Mouse (Mus musculus) midbrain, embryonic 11.5 days (tissue): ENCODE measurements around the gene Ccdc89. TPM values are rescaled to one million over a fixed set of nuclear protein-coding genes. Genes with fewer than 3 reads are reported as not detected.

Source experiments
- ATAC-seq: fragments of 200-750 bp; cut with Nextera tagmentation; 2 replicates; pipeline ENCODE4 v1.8.0; 2017; ENCODE audit warnings: moderate TSS enrichment, moderate library complexity; ENCODE audit not compliant: low FRiP score
- DNase-seq: peaks from one replicate; pipeline ENCODE4 v3.0.0; 2015; ENCODE audit warnings: low spot score; ENCODE audit errors: missing footprints
- H3K27ac ChIP-seq: fragments of 300-500 bp; sonication (generic); 2 replicates; pipeline ENCODE4 v1.5.1; 2014; ENCODE audit warnings: low read depth, low read length
- H3K27me3 ChIP-seq: fragments of 300-500 bp; sonication (generic); 2 replicates; pipeline ENCODE4 v1.6.1; 2014; ENCODE audit warnings: mild to moderate bottlenecking, low read length, moderate library complexity, mixed read lengths; ENCODE audit not compliant: control insufficient read depth, insufficient read depth
- H3K36me3 ChIP-seq: fragments of 300-500 bp; sonication (generic); 2 replicates; pipeline ENCODE4 v1.6.1; 2014; ENCODE audit warnings: mild to moderate bottlenecking, low read length, moderate library complexity, mixed read lengths; ENCODE audit not compliant: control insufficient read depth, insufficient read depth
- H3K4me1 ChIP-seq: fragments of 300-500 bp; sonication (generic); 2 replicates; pipeline ENCODE4 v1.6.1; 2014; ENCODE audit warnings: low read length; ENCODE audit not compliant: control insufficient read depth, insufficient read depth
- H3K4me2 ChIP-seq: fragments of 300-500 bp; sonication (generic); 2 replicates; pipeline ENCODE4 v1.6.1; 2014; ENCODE audit warnings: mild to moderate bottlenecking, moderate library complexity
- H3K4me3 ChIP-seq: fragments of 300-500 bp; sonication (generic); 2 replicates; pipeline ENCODE4 v1.5.1; 2014; ENCODE audit warnings: low read depth, low read length
- H3K9ac ChIP-seq: fragments of 300-500 bp; sonication (generic); 2 replicates; pipeline ENCODE4 v1.6.1; 2014; ENCODE audit warnings: low read length
- H3K9me3 ChIP-seq: fragments of 300-500 bp; sonication (generic); 2 replicates; pipeline ENCODE4 v1.6.1; 2016; ENCODE audit warnings: low read length; ENCODE audit not compliant: control insufficient read depth
- WGBS: fragments of 180-500 bp; shearing (Covaris S2); extraction: QIAGEN DNeasy Blood & Tissue Kit; methylation state at CpG from one replicate; pipeline ENCODE4 v1.1.7; 2014; 5-methylcytosine and 5-hydroxymethylcytosine counted together
- polyA plus RNA-seq: library from polyadenylated mRNA; unstranded; fragments of >200 nt; fragmentation: Nextera tagmentation; extraction: Ambion mirVana; gene quantifications from 2 replicates; pipeline ENCODE4 v1.2.1, GENCODE M21; 2014

Ccdc89 gene
- 3.6 and 3.9 TPM in 2 replicates for polyA plus RNA-seq

DNA sequence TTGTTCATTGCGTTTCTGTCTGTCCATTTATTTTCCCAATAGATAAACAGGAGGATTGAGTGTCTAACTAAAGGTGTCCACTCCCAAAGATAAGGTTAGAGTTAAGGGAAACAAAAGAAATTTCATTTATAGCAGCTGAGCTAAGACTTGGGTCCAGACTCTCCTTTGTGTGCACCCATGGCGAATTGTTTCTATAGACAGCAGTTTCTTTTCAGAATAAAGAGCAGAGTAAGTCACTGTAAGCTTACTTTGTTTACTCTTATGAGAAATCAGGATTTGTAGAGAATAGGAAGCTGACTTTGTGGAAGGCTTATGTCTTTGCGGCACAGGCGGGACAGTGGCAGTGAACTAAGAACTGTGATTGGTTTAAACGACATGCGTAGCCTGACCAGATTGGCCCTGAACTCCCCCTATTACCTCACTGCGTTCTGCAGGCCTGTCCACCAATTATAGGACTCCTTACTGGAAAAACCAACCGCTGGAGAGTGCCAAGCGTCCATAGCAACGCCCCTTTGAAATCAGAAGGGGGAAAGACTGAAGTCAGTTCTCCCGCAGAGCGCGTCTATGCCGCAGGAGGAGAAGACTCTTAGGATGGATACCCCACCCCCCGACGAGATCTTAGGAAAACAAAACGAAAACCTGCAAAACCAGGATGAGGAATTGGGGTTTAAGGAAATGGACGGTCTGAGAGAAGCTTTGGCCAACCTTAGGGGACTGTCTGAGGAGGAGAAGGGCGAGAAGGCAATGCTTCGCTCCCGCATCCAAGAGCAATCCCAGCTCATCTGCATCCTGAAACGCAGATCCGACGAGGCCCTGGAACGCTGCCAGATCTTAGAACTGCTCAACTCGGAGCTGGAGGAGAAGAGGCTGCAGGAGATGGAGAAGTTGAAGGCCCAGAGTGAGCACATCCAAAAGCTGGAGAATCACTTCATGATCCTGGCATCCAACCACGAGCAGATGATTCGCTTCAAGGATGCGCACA, at the start of gene Ccdc89:
Gene Ccdc89, plus strand, starts transcription at position 558 of the 982 bp plus-strand sequence.
- H3K27me3 ChIP-seq: no peaks in the 10 kb centered on the region
- WGBS: 24% methylated on average over 29 of the region's 29 CpGs
- no peaks in the 10 kb centered on the region for H3K36me3 ChIP-seq
- H3K9me3 ChIP-seq: no peaks in the 10 kb centered on the region
- H3K27ac ChIP-seq: no peak within 1 kb of the TSS
- peak within 1 kb of the TSS; percentile 35 for H3K4me3 ChIP-seq
- peak within 1 kb of the TSS; percentile 36; the same call in 1 of the 2 replicates for H3K9ac ChIP-seq
- peak within 1 kb of the TSS; percentile 57 for H3K4me2 ChIP-seq
- DNase-seq (peak; percentile 91), ATAC-seq (peak; percentile 100)
- no peaks in the 10 kb centered on the region; the same call in 1 of the 2 replicates for H3K4me1 ChIP-seq

DNA sequence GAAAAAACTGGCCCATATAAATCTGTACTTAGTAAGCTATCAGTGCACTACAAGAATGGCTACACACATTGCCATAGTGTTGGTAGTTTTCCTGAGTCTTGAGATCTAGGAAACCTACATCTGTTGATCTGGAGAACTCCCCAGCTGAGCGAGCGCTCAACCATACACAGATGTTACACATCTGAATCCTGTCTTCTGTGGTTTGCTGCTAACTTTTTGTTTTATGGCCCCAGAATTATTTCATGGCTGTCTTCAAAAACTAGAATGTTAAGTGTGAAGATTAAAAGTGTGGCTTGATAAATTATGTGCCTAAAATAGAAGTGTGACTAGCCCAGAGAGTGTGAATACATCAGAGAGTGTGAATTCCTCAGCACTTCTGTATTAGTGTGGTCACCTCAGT, 42.0 kb upstream of the Ccdc89 start:
- Histone ChIP-seq H3K27ac (no peak overlapping the region), H3K36me3 (no peaks in the 10 kb centered on the region), H3K4me1 (peaks cover 2% of the 10 kb centered on the region; the same call in 1 of the 2 replicates), H3K27me3 (no peaks in the 10 kb centered on the region), H3K9me3 (no peaks in the 10 kb centered on the region), H3K9ac (no peak overlapping the region), H3K4me2 (no peak overlapping the region), H3K4me3 (no peak overlapping the region)
- WGBS: 95% methylated on average over 2 of the region's 2 CpGs
- DNase-seq (no peak), ATAC-seq (no peak)

DNA sequence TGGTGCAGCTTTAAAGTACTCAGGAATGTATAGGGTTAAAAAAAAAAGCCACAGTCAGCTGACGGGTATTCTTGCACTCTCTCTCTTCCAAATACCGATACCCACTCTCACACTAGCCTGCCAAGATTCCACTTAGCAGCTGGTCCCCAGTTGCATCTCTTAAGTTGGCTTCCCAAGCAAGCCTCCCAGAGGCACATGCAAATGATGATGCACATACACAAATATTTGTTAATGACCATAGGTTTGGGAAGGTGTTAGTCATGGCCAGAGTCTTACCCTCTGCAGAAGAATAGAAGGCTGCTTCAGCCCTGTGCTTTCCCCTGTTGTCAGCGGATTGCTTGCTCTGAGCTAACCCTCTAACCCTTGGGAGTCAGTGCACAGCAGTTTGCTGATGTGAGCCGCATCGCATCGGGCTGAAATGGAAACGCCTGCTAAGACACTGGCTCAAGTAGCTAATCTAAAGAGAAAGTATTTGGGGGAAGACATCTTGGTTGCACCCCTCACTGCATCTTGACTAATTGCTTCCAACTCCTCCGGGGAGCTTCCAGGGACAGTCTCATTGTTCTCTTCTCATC, 39.4 kb upstream of the Ccdc89 start:
- H3K36me3 ChIP-seq: no peaks in the 10 kb centered on the region
- H3K27ac ChIP-seq: no peak overlapping the region
- no peak overlapping the region for H3K9ac ChIP-seq
- 1% methylated on average over 8 of the region's 8 CpGs for WGBS
- peak; percentile 91 for DNase-seq
- ATAC-seq: peak; percentile 78
- H3K9me3 ChIP-seq: no peaks in the 10 kb centered on the region
- H3K4me2 ChIP-seq: peak overlapping the region; percentile 38
- H3K27me3 ChIP-seq: no peaks in the 10 kb centered on the region
- H3K4me1 ChIP-seq: peaks cover 4% of the 10 kb centered on the region; the same call in 1 of the 2 replicates
- peak overlapping the region; percentile 14; the same call in 1 of the 2 replicates for H3K4me3 ChIP-seq

DNA sequence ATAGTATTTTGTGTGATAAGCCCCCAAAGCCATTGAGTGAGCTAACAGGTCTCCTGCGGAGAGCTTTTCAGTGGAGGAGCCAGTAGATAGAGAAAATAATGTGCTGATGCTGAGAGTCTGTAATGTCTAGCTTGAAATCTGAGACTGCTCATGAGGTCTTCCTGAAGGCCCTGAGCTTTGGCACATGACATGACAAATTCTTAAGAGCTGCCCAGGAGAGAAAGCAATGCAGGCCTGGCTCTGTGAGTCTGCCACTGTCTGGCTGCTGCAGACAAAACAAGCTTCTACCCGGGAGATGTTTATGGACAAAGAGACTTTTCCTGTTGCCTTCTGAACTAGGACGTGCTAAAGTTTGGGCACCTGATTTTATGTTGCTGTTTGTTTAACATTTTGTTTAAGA, 36.6 kb upstream of the Ccdc89 start:
- ATAC-seq: no peak
- Histone ChIP-seq H3K9ac (no peak overlapping the region), H3K36me3 (no peaks in the 10 kb centered on the region), H3K4me2 (no peak overlapping the region), H3K27me3 (no peaks in the 10 kb centered on the region), H3K27ac (no peak overlapping the region), H3K9me3 (no peaks in the 10 kb centered on the region), H3K4me1 (peaks cover 4% of the 10 kb centered on the region; the same call in 1 of the 2 replicates), H3K4me3 (no peak overlapping the region)
- no peak for DNase-seq
- 26% methylated on average over 3 of the region's 3 CpGs for WGBS

DNA sequence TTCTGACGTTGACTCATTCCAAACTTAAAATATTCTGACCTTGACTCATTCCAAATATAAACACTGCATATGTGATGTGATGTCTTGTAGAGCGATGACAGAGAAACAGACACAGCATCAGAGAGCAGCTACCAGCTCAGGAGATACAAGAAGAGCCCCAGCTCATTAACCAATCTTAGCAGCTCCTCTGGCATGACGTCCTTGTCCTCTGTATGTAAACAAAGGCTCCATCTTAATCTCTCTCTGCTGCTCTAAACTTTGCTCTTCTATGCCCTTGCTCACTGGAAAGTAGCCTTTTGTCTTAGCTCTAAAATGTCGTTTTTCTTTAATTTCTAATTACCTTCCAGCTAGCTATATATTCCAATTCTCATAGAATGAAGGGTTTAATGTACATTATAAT, 31.3 kb upstream of the Ccdc89 start:
- no peaks in the 10 kb centered on the region for H3K9me3 ChIP-seq
- peak; percentile 83 for DNase-seq
- WGBS: 57% methylated on average over 4 of the region's 4 CpGs
- H3K27ac ChIP-seq: no peak overlapping the region
- no peaks in the 10 kb centered on the region for H3K4me1 ChIP-seq
- no peaks in the 10 kb centered on the region for H3K36me3 ChIP-seq
- no peak overlapping the region for H3K4me2 ChIP-seq
- H3K27me3 ChIP-seq: no peaks in the 10 kb centered on the region
- no peak overlapping the region for H3K4me3 ChIP-seq
- ATAC-seq: no peak
- no peak overlapping the region for H3K9ac ChIP-seq

DNA sequence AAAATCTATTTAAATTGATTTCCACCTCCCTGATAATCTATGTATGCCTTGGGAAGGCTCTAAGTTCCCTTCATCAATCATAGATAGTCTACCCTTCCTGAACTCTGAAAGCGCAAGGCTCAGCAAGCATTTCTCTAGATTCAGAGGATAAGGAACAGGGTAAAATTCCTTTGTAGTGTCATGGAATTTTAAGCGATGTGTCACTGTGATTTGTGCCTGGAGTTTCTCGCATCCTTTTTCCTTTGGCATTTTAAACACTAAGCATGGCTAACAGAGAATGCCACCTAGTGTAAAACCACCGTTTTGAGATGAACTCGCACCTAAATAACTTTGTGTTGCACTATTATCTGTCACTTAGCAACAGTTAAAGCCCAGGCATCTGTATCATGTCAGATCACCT, 30.4 kb upstream of the Ccdc89 start:
- 73% methylated on average over 5 of the region's 5 CpGs for WGBS
- Histone ChIP-seq H3K27ac (no peak overlapping the region), H3K36me3 (no peaks in the 10 kb centered on the region), H3K4me3 (no peak overlapping the region), H3K27me3 (no peaks in the 10 kb centered on the region), H3K9me3 (no peaks in the 10 kb centered on the region), H3K4me1 (no peaks in the 10 kb centered on the region), H3K9ac (no peak overlapping the region), H3K4me2 (no peak overlapping the region)
- ATAC-seq (no peak), DNase-seq (no peak)

DNA sequence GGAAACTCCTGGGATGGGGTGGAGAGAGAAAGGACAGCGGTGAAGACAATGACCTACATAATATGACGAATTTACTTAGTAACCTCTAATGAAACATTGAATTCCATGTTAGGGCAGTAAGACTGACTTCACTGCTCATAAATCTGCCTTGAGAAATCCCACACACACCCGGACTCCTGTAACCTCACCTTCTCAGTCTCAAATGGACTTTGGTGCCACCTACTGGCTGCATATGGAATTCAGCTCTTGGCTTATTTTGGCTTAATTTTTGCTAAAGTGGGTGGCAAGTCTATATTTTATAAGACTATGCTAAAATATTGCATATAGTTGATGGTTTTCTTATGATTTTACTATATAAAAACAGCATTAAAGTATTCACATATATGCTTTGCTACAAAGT, 16.4 kb upstream of the Ccdc89 start:
- no peak overlapping the region for H3K9ac ChIP-seq
- no peak for ATAC-seq

DNA sequence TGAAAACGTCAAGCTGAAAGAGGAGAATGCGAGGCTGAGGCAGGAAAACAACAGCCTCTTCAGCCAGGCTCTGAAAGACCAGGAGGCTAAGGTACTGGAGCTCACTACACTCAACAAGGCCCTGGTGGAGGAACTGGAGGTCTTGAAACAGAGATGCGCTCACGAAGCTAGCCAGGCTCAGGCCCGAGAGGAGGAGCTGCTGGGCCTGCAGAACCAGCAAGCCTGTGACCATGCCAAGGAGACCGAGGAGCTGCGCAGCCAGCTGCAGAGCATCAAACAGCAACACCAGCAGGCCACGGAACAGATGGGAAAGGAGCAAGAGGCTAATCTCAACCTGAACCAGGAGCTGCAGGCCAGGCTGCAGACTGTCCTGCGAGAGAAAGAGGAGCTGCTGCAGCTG, 629 bp downstream of the Ccdc89 start:
- Histone ChIP-seq H3K9me3 (no peaks in the 10 kb centered on the region), H3K4me2 (peak overlapping the region; percentile 57; the same call in 1 of the 2 replicates), H3K4me3 (no peak overlapping the region; the same call in 1 of the 2 replicates), H3K27me3 (no peaks in the 10 kb centered on the region), H3K27ac (no peak overlapping the region), H3K4me1 (no peaks in the 10 kb centered on the region; the same call in 1 of the 2 replicates), H3K36me3 (no peaks in the 10 kb centered on the region), H3K9ac (no peak overlapping the region)
- WGBS: 74% methylated on average over 9 of the region's 9 CpGs
- ATAC-seq (no peak), DNase-seq (no peak)

More for the DNA sequence above, 16.4 kb upstream of the Ccdc89 start:
- Histone ChIP-seq H3K9me3 (no peaks in the 10 kb centered on the region), H3K27me3 (no peaks in the 10 kb centered on the region), H3K36me3 (no peaks in the 10 kb centered on the region), H3K27ac (no peak overlapping the region), H3K4me3 (no peak overlapping the region), H3K4me2 (no peak overlapping the region), H3K4me1 (no peaks in the 10 kb centered on the region)
- peak; percentile 93 for DNase-seq
- 56% methylated on average over 3 of the region's 3 CpGs for WGBS

DNA sequence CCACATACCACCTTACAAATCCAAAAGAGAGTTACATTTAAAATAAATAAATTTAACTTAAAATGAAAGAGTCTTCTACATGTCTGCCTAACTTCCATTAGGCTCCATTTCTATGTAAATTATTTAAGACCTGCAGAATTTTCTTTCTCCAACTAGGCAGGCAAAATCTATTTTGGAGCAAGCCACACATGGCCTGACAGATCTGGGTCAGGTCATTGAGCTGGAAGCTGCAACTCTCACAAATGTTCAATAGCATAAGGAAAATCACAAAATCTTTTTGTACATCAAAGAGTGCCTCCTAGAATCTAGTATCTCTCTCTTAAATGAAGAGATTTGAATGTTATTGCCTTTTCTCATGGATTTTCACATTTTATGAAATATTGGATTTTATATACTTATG, 5.8 kb downstream of the Ccdc89 start:
- no peak overlapping the region for H3K4me3 ChIP-seq
- ATAC-seq (no peak), DNase-seq (no peak)
- H3K27me3 ChIP-seq: no peaks in the 10 kb centered on the region
- H3K27ac ChIP-seq: no peak overlapping the region
- no peaks in the 10 kb centered on the region for H3K4me1 ChIP-seq
- H3K9ac ChIP-seq: no peak overlapping the region
- no peaks in the 10 kb centered on the region for H3K9me3 ChIP-seq
- H3K36me3 ChIP-seq: no peaks in the 10 kb centered on the region
- no peak overlapping the region for H3K4me2 ChIP-seq
